Mouse (Mus musculus) gastrocnemius, postnatal 4 days (tissue): ENCODE measurements around the gene Rer1. TPM values are rescaled to one million over a fixed set of nuclear protein-coding genes. Genes with fewer than 3 reads are reported as not detected.
"Not testable (repeated sequence)": the region's sequence is repeated elsewhere in the genome, so short reads cannot be mapped to it uniquely, and the experiment has no call there.

Source experiments
- DNase-seq, 2 experiments: peaks; one replicate each; pipeline ENCODE4 v3.0.0; 2021 to 2022; ENCODE audit warnings: low spot score in 2 of 2, mixed read lengths in 2 of 2
- total RNA-seq, 2 experiments: library from RNA; stranded (reverse); gene quantifications; 2 replicates each; pipeline ENCODE4 v1.2.3; 2021

The Rer1 gene
- total RNA-seq, 2 experiments from 2014 or later, result 61.1 to 63.1 TPM

DNA sequence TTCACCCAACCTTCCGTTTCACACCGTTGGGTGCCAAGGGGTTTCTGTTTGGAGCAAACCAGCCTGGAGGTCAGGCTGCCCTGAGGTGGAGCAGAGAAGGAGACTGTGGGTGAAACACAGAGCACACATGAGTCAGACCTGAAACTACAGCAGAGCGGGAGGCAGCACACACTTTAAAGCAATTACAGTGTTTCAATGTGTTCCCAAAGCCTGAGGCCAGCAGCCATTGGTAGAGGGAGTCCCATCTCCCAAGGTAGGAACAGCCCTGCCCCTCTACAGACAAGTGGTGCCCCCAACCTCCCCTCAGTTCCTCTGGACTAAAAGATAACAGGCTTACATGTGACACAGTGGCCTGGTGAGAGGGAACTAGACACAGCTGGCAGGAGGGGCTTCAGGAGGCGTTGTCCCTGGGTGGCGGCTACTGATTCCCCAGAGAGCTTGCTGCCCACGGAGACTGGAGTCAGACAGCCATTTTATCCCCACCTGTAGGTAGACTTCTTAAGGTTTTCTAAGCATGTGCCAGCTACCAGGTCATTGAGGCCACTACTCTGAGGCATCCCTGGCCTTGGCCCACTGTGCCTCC is 31.3 kb upstream of the Rer1 start:
- DNase-seq, result no peak

- no peak for DNase-seq
These were observed 30.4 kb upstream of the Rer1 start for GRCm38 (mm10) chr4:155116607-155117006.

DNA sequence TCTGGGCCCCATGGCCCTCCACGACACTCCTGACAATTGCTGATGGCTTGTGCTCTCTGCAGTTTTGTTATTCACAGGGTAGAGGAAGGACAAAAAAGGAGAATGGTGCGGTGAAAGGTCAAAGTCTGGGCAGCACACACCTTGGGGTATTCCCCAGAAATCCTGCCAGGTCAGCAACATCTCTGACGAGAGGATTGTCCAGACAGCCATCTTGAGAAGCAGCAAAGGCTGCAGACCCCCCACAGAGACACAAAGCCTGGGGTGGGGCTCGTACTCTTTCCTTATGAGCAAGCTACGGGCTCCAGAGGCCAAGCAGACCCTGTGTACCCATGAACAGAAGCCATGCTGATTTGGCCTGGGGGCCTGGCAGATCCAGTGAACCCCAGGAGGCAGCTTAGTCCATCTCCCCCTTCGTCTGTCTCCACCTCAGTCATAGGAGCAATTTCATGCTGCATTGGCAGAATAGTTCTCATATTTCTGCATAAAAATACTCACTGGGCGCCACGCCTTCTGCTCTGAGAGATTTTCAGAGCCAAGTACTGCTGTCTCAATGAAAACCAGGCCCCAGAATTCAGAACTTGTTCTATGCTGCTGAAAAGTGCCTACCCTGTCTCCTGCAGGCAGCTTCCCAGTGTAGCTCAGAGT is 27.7 kb upstream of the Rer1 start:
- no peak for DNase-seq

- no peak for DNase-seq
These were observed 23.3 kb upstream of the Rer1 start for GRCm38 (mm10) chr4:155109471-155109870.

DNA sequence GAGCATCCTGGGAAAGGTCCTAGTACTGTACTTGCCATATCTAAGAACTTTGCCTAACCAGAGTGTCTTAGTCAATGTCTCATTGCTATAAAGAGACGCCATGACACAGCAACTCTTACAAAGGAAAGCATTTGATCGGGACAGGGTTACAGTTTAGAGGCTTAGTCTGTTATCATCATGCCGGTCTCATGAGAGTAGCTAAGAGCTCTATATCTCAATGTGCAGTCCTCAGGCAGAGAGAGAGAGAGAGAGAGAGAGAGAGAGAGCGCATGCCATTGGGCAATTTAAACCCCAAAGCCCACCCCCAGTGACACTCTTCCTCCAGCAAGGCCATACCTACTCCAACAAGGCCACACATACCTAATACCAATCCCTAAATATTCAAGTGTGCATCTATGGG is 21.7 kb upstream of the Rer1 start:
- no peak for DNase-seq

DNA sequence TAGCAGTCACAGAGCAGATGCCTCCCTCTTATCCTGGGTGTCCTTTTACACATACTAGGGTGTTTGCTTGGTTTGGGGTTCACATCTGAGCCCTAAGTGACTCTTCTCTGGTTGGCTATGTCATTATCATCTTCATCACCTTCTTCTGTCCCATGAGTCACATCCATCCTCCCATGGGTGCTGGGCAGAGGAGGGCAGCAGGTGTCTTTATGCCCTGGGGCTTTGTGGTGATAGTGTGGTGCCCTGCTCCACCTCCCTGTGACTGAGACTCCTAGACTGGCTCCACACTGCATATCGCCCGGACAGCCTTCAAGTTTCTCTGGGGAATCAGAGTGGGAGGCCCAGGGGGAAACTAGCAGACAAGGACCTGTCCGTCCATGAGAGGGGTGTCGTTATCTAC is 12.4 kb upstream of the Rer1 start:
- DNase-seq, result no peak

- DNase-seq, result no peak
These were observed 11.3 kb upstream of the Rer1 start for GRCm38 (mm10) chr4:155097452-155097851.

DNA sequence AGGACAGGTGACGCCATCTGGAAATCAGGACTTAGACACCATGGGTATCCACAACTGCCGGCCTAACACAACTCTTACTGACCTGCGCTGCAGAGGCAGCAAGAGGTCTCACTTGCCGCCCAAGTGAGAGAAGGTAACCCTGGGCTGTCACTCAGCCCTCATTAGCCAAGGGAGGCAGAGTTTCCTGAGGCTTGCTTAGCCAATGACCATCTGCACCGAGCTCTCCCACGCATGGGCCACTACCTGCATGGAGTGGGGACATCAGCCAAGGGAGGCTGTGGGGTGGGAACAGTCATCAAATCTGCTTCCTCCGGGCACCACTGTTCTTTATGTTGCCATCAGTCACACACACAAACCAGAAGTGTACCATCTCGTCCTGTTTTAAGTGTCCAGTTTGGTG is 9.8 kb upstream of the Rer1 start:
- DNase-seq, result no peak

DNA sequence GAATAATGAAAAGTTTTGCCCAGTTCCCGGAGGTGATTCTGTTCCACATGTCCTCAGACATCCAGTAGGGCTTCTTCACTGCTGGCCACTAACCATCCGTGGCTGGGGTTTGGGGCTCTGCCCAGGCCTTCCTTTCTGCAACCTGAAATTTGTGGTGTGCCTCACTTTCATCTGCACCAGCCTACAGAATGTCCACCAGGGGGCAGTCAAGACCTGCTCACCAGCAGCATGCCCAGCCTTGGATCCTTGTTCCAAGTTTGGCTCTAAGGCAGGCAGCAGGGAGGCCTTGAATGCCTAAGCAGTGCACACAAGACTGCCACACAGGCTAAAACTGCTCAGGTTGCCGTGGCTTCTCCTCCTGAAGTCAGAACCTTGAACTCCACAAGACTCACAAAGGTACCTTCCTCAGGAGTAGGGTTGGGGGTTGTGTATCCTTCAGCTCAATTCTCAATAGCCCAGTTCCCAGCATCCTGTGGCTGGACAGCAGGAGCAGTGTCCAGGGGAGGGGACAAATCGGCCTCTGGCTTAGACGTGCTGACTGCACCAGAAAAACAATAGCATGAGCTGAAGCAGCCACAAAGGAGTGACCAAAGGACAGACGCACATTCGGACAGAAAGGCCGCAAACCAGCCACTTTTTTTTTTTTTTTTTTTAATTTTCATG is 9.2 kb upstream of the Rer1 start:
- peak; percentile 80 to 87 for DNase-seq

GRCm38 (mm10) chr4:155094565-155094964 is 8.4 kb upstream of the Rer1 start:
- no peak for DNase-seq

DNA sequence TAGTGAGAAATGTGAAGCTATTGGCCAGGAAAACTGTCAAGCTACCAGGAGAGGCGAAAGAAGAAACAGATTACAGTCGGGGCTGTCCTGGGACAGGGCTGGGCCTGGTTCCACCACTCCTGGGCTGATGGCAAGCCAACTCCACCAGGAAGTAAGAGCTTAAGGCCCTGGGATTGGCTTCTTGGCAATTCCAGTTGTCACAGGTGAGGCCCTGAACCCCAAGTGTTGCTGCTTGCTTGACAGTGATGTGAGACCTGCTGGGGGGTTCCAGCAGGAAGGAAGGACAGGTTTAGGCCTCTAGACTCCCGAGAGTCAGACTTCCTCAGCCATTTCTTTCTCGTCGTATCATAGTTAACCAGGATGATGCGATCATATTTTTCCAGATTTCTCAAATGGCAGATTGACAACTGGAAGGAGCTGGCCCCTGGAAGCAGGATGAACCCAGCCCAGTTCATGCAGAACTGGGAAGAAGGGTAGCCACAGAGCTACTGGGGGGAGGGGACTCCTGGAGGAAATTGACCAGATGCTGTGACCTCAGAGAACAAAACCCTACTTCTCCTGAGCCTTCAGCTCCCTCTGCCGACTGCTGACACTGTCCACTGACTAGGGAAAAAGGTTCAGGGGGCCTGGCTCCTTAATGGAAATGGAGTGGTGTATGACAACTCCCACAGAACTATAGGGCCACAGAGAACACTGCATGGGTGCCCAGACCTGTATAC is 7.4 kb upstream of the Rer1 start:
- no peak for DNase-seq

DNA sequence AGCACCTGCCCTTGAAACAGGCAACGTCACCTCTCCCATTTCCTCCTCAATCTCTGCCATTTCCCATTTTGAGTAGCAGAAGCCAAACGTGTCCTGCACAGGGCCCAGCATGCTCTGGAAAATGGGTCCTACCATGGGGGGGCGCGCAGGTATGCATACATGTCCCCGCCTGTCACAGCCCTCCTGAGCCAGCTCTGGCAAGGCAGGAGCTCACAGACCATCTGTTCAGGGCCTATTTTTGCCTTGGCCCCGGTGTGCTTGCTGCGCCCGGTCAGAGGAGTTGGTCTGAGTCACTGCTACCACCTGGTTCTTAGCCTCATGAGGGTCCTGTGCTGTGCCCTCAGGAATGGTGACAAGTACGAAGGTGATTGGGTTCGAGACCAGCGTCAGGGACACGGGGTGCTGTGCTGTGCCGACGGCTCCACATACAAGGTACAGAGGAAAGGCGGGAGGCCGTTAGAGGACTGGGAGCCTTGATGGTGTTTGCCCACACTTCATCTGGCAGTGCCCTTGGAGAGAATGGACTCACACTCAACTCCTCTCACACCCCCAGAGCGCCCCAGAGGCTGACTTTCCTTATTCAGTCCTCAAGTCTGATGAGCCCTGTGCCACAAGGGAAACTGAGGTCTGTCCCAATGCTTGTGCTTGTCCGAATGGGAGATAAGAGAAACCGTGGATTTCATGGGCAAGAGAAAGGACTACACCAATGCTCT is 6.7 kb upstream of the Rer1 start:
- DNase-seq, result no peak

DNA sequence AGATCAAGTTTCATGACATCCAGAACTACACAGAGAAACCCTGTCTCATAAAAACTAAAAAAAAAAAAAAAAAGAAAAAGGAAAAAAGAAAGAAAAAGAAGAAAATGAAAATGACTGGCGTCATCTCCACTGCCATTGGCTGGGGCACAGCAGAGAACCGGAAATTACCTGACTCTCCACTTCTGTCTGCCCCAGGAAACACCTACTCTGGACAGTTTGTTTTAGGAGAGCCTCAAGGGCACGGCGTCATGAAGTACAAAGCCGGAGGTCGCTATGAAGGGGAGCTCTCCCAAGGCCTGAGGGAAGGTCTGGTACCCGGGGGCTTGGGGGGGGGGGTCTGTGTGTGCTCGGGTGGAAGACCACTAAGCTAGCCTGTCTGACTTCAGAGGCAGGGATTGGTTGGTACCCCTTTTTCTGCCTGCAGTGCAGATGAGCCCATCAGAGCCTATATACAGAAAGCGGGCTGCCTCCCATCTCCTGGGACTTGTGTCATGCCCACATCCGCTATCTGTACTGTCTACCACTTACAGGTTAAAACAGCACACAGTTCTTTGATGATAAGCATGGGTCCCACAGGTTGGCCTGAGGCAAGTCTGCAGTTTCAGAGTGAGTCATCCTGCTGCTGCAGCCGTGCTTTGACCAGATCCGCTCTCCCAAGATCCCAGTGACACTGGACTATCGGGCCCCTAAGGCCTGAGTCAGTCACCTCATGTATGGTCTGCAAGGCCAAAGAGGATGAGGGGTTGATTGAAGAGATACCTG is 4.7 kb upstream of the Rer1 start:
- DNase-seq, result no peak

- DNase-seq, result no peak
These were observed 4.0 kb upstream of the Rer1 start for GRCm38 (mm10) chr4:155090147-155090546.

- DNase-seq, result no peak
These were observed 3.1 kb upstream of the Rer1 start for GRCm38 (mm10) chr4:155089241-155089640.

DNA sequence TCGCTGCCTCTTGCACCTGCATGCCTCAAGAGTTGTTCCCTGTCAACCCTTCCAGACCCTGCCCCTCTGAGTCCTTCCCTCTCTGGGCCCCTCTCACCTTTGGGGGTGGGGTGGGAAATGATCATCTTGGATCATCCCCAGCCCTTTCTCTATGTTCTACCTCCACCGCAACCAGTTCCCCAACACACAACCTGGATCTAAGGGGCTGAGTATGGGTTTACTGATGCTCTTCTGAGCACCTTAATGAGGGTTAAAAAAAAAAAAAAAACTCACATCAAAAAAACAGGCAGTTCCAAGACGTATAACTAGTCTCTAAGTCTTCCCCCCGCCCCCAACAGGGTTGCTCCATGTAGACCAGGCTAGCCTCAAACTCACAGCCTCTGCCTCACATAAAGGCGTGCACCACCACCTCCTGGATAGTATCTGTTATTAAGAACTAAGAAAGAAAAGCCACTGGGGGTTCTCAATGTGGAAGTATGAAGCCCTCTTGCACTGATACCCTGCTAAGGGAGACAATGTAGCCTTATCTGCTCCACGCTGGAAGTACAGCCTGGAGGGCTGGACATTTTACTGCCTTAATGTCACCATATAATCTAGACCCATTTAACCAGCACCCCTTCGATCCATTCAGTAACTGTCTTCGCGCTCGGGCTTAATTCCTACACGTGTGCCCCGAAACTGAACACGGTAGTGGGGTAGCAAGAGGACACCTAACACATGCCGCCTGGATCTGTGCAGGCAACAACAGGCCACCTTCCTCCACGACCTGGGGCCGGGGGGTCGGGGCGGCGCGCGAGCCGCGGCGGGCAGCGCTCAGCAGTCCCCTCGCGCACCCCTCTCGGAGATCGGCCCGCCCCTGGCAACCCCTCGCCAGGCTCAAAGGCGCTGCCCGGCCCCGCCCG is 725 bp downstream of the Rer1 start:
- no peak for DNase-seq

- DNase-seq, result no peak
These were observed 1.8 kb downstream of the Rer1 start for GRCm38 (mm10) chr4:155084351-155084750.

GRCm38 (mm10) chr4:155083553-155083952 is 2.6 kb downstream of the Rer1 start:
- no peak for DNase-seq

GRCm38 (mm10) chr4:155079666-155080065 is 6.5 kb downstream of the Rer1 start:
- DNase-seq, result no peak

- DNase-seq, result not testable (repeated sequence)
These were observed 7.4 kb downstream of the Rer1 start for GRCm38 (mm10) chr4:155078808-155079207.
